Mouse (Mus musculus): ENCODE results near the gene Fam184a.

GRCm38 (mm10) chr10:53772708-53773107, 21.8 kb upstream of the Fam184a start:
- TF ChIP-seq EP300 (IDR thresholded peaks at IDR 0.05; ENCODE audit: low read depth) (no peak), CTCF (IDR thresholded peaks at IDR 0.05; ENCODE audit: low read depth) (no peak)
